Mouse (Mus musculus) forebrain, embryonic 11.5 days (tissue): ENCODE measurements around the gene Grb2. TPM values are rescaled to one million over a fixed set of nuclear protein-coding genes. Genes with fewer than 3 reads are reported as not detected.

Experiments used
- ATAC-seq: fragments of 200-750 bp; cut with Nextera tagmentation; replicated peaks from 2 replicates; pipeline ENCODE4 v1.8.0; 2017; ENCODE audit warnings: moderate TSS enrichment; ENCODE audit not compliant: low FRiP score
- DNase-seq: peaks from one replicate; pipeline ENCODE4 v3.0.0-alpha.2; 2017; ENCODE audit warnings: low spot score
- H3K27ac ChIP-seq: fragments of 300-500 bp; sonication (generic); 2 replicates; pipeline ENCODE4 v1.5.1; 2014; ENCODE audit warnings: low read depth, low read length
- H3K27me3 ChIP-seq: fragments of 300-500 bp; sonication (generic); 2 replicates; pipeline ENCODE4 v1.6.1; 2014; ENCODE audit warnings: mild to moderate bottlenecking, low read length, mixed read lengths; ENCODE audit not compliant: control insufficient read depth, insufficient read depth
- H3K36me3 ChIP-seq: fragments of 300-500 bp; sonication (generic); 2 replicates; pipeline ENCODE4 v1.6.1; 2014; ENCODE audit warnings: mild to moderate bottlenecking, low read length, moderate library complexity, mixed read lengths; ENCODE audit not compliant: control insufficient read depth, insufficient read depth
- H3K4me1 ChIP-seq: fragments of 300-500 bp; sonication (generic); replicated peaks from 2 replicates; pipeline ENCODE4 v1.6.1; 2014; ENCODE audit warnings: low read length, mixed read lengths; ENCODE audit not compliant: control insufficient read depth, insufficient read depth
- H3K4me2 ChIP-seq: fragments of 300-500 bp; sonication (generic); 2 replicates; pipeline ENCODE4 v1.6.1; 2014; ENCODE audit warnings: low read depth, mild to moderate bottlenecking, low read length, moderate library complexity, mixed read lengths; ENCODE audit not compliant: severe bottlenecking
- H3K4me3 ChIP-seq: fragments of 300-500 bp; sonication (generic); 2 replicates; pipeline ENCODE4 v1.5.1; 2014; ENCODE audit warnings: low read depth, low read length
- H3K9ac ChIP-seq: fragments of 300-500 bp; sonication (generic); 2 replicates; pipeline ENCODE4 v1.6.1; 2014; ENCODE audit warnings: low read length
- H3K9me3 ChIP-seq: fragments of 300-500 bp; sonication (generic); 2 replicates; pipeline ENCODE4 v1.6.1; 2016; ENCODE audit warnings: low read length, mixed read lengths; ENCODE audit not compliant: control insufficient read depth
- WGBS: fragments of 180-500 bp; shearing (Covaris S2); extraction: QIAGEN DNeasy Blood & Tissue Kit; methylation state at CpG from one replicate; pipeline ENCODE4 v1.1.7; 2014; 5-methylcytosine and 5-hydroxymethylcytosine counted together
- polyA plus RNA-seq: library from polyadenylated mRNA; unstranded; fragments of >200 nt; fragmentation: Nextera tagmentation; extraction: Ambion mirVana; gene quantifications from 2 replicates; pipeline ENCODE4 v1.2.1, GENCODE M21; 2014

Gene Grb2
- polyA plus RNA-seq, 1 experiment from 2014 or later: 63.0 TPM

DNA sequence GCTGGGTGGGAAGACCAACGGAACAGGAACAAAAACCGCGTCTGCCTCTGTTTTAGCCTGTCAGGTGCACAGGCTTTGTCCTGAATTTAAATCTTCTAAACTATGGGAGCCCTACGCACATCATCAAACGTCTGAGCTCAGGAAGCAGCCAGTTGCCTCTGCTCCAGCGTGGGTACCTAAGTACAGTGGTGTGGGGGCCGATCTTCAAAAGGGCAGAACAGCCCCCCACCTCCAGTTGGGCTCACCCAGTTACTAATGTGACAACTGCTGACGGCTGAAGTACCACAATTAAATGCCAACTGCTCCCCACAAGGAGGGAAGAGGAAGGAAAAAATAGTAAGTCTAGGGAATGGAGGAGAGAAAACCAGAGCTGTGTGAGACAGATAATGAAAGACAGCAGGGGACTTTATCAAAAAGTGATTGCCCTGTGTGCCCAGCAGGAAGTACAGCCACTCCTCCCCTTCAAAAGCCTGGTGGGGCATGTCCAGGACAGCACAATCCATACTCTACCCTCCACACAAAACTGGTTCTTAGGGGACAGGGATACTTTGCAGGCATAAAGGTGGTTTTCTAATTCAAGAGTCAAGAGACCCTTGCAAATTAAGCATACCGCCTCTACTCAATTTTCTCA, 34.0 kb downstream of the Grb2 start:
- H3K9me3 ChIP-seq: no peaks in the 10 kb centered on the region
- H3K4me1 ChIP-seq: 0 out of 2 replicates have a peak, but pooled peaks cover 5% of the 10 kb centered on the region
- no peak overlapping the region for H3K27ac ChIP-seq
- no peaks in the 10 kb centered on the region for H3K27me3 ChIP-seq
- WGBS: 72% methylated on average over 9 of the region's 9 CpGs
- H3K4me3 ChIP-seq: no peak overlapping the region
- no peak overlapping the region for H3K9ac ChIP-seq
- no peak overlapping the region for H3K4me2 ChIP-seq
- no peak for DNase-seq
- ATAC-seq: no peak
- no peaks in the 10 kb centered on the region; the same call in 1 of the 2 replicates for H3K36me3 ChIP-seq

DNA sequence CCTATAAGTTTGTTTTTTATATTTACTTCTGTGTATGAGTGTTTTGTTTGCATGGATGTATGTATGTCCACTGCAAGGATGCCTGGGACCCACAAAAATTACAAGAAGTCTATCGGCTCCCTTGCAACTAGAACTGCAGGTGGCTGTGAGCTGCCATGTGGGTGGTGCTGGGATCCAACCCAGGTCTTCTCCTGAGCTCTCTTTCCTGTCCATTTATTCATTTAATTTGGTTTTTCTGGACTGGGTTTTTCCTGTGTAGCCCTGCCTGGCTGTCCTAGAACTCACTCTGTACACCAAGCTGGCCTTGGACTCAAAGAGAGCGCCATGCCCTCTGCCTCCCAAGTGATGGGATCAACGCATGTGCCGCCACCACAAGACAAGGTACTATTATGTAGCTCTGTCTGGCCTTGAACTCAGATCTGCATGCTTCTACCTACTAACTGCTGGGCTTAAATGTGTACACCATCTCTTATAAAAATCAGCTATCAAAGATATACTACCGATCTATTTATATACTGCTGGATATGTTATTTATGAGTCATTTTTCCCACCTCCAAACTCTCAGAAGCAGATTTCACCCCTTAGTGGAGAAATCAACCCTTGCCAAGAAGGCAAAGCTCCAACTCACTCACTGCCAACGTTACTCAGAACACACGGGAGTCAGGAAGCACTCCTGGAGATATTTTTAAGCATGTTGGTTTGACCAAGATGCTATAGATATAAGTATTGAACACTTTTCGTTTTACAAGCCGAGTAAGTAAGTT, 34.7 kb downstream of the Grb2 start:
- no peak overlapping the region for H3K27ac ChIP-seq
- no peak overlapping the region for H3K4me3 ChIP-seq
- no peaks in the 10 kb centered on the region; the same call in 1 of the 2 replicates for H3K36me3 ChIP-seq
- DNase-seq: no peak
- 92% methylated on average over 9 of the region's 9 CpGs for WGBS
- H3K27me3 ChIP-seq: no peaks in the 10 kb centered on the region
- no peaks in the 10 kb centered on the region for H3K9me3 ChIP-seq
- no peak overlapping the region for H3K9ac ChIP-seq
- ATAC-seq: no peak
- no peak overlapping the region for H3K4me2 ChIP-seq
- 0 out of 2 replicates have a peak, but pooled peaks cover 5% of the 10 kb centered on the region for H3K4me1 ChIP-seq

DNA sequence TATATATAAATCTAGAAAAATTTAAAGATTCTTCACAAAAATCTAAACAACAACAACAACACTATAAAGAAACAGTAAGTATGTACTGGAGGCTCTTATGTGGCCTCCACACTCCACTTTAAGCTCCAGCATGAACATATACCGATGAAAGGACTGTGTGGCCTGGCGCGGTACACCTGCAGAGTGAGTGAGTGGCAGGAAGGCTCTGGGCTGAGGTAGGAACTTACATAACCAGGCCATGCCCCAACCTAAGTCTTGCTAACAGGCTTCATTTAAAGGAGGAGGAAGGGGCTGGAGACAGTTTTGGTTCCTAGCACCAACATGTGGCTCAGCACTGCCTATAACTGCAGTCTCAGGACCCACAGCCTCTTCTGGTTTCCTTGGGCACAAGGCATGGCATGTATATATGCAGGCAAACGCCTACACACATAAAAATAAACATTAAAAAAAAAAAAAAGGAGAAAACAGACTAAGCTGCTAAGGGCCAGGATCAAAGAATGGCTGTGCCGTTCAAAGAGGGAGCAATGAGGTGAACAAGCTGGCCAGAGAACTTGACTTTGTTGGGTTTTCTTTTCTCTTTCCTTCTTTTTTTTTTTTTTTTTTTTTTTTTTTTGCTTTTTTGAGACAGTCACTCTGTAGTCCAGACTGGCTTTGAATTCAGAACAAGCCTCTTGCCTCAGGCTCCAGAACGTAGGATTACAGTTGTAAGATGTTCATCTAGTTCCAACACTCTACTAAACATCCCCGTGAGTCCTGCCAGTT, 36.0 kb downstream of the Grb2 start:
- ATAC-seq (no peak), DNase-seq (no peak)
- Histone ChIP-seq H3K9ac (no peak overlapping the region), H3K4me3 (no peak overlapping the region), H3K27me3 (no peaks in the 10 kb centered on the region), H3K9me3 (no peaks in the 10 kb centered on the region), H3K36me3 (no peaks in the 10 kb centered on the region), H3K4me2 (no peak overlapping the region), H3K27ac (no peak overlapping the region), H3K4me1 (0 out of 2 replicates have a peak, but pooled peaks cover 5% of the 10 kb centered on the region)
- WGBS: 91% methylated on average over 7 of the region's 7 CpGs

DNA sequence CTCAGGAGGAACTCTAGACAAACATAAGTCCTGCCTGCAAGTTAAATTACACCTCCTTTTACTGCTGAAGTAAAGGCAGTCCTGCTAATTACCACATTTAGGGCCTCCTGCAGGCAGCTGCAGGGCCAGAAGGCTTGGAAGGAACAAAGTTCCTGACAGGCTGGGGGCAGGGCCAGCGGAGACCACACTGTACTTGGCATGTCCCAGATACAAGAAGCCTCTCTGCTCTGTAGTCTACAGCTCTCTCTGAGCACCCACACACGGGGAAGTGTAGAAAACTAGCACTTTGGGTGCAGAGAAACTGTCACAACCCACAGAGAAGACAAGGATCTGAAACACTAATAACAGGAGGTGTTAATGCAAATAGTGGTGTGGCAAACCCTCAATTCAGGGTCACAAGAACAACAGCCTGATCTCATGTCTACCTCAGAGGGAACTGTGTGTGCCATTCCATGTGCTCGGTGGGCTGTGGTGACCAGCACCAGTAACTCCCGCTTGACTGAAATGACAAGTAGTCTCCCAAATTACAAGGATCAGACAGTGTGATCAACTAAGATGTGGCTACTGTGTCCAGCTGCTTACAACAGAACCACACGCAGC, 37.8 kb downstream of the Grb2 start:
- Histone ChIP-seq H3K4me2 (no peak overlapping the region), H3K27me3 (no peaks in the 10 kb centered on the region), H3K4me1 (0 out of 2 replicates have a peak, but pooled peaks cover 5% of the 10 kb centered on the region), H3K9me3 (no peaks in the 10 kb centered on the region), H3K27ac (no peak overlapping the region), H3K4me3 (no peak overlapping the region), H3K9ac (no peak overlapping the region), H3K36me3 (no peaks in the 10 kb centered on the region)
- WGBS: 40% methylated on average over 5 of the region's 5 CpGs
- no peak for ATAC-seq
- no peak for DNase-seq

DNA sequence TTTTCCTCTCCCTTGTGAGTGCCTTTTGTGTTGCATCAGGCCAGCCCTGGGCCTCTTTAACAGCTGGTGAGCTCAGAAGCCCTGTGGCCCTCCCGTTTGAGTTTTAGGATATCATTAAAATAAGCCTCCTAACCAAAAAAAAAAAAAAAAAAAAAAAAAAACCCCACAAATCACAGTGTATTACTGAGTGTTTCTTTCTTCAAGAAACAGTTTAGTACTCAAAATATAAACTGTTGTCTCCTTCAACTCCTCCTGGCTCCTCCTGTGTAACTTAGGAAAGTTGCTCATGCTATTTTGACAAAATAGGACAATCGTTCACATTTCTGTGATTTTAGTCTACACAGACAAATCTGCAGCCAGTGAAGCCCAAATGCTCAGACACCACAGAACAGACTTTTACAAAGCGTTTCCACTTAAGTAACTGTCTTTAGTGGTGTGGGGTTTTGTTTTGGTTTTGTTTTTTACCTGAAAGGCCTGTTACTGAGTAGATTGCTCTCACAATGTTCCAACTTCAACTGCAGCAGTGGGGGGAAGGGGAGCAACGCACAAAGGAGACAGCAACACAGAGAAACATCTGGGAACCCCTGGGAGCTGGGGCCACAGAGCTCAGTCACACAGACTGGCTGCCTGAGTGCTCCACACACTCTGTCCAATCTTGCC, 44.6 kb downstream of the Grb2 start:
- no peak overlapping the region for H3K4me3 ChIP-seq
- ATAC-seq: no peak
- no peak overlapping the region for H3K9ac ChIP-seq
- H3K4me1 ChIP-seq: no peaks in the 10 kb centered on the region
- no peak overlapping the region for H3K4me2 ChIP-seq
- no peaks in the 10 kb centered on the region for H3K9me3 ChIP-seq
- 73% methylated on average over 4 of the region's 4 CpGs for WGBS
- H3K27ac ChIP-seq: no peak overlapping the region
- no peaks in the 10 kb centered on the region for H3K27me3 ChIP-seq
- no peaks in the 10 kb centered on the region for H3K36me3 ChIP-seq
- no peak for DNase-seq

DNA sequence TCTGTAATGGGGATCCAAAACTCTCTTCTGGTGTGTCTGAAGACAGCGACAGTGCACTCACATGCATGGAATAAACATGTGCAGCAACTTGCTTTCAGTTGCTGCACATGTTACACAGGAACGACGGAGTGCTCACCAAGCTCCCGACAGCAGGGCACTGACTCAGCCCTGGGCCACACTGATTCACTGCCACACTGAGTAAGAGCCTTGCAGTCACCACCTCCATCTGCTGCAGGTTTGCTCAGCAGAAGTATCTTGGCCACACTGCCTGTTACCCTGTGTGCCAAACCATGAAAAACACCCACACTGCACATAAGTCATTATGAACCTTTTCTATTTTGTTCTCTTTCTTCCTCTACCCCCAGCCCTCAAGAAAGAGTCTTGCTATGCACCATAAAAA, 48.0 kb downstream of the Grb2 start:
- WGBS: 96% methylated on average over 4 of the region's 4 CpGs
- DNase-seq: no peak

DNA sequence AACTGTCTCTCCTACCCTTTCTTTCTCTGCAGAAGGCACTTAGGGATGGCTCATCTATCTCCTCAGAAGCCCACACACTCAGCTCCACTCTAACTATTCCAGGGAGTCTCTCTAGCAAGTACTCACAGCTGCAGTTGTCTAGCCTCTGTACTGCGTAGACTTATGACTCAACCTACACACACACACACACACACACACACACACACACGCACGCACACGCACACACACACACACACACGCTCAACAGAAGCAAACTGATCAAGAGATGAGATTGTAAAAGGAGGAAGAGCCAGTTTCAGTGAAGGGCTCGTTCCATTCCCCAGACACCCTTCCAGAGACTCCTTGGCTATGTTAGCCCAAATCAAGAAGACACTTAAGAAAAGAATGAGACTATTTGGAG, 49.9 kb downstream of the Grb2 start:
- WGBS: 94% methylated on average over 6 of the region's 6 CpGs
- Histone ChIP-seq H3K36me3 (no peaks in the 10 kb centered on the region; the same call in 1 of the 2 replicates), H3K4me1 (no peaks in the 10 kb centered on the region), H3K9me3 (no peaks in the 10 kb centered on the region), H3K9ac (no peak overlapping the region), H3K27me3 (no peaks in the 10 kb centered on the region), H3K27ac (no peak overlapping the region), H3K4me3 (no peak overlapping the region), H3K4me2 (no peak overlapping the region)
- ATAC-seq (no peak), DNase-seq (no peak)

More for the DNA sequence above, 48.0 kb downstream of the Grb2 start:
- Histone ChIP-seq H3K4me1 (no peaks in the 10 kb centered on the region), H3K4me2 (no peak overlapping the region), H3K9me3 (no peaks in the 10 kb centered on the region), H3K27ac (no peak overlapping the region), H3K36me3 (no peaks in the 10 kb centered on the region), H3K27me3 (no peaks in the 10 kb centered on the region), H3K9ac (no peak overlapping the region), H3K4me3 (no peak overlapping the region)
- ATAC-seq: no peak

DNA sequence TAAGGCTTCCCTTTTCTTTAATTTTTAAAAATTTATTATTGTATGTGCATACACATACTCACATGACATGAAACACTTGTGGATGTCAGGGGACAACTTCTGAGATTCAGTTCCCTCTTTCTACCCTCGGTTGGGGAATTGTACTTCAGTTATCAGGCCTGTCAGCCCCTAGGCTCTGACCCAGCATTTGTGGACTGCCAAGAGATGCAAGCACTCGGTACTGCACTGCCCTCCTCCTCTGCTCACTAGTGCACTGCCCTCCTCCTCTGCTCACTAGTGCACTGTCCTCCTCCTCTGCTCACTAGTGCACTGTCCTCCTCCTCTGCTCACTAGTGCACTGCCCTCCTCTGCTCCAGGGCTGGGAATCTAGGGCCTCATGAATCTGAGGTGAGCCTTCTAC, 54.3 kb downstream of the Grb2 start:
- DNase-seq (no peak), ATAC-seq (no peak)
- Histone ChIP-seq H3K4me3 (no peak overlapping the region), H3K9ac (no peak overlapping the region), H3K27ac (no peak overlapping the region), H3K4me1 (no peaks in the 10 kb centered on the region), H3K27me3 (no peaks in the 10 kb centered on the region), H3K4me2 (no peak overlapping the region), H3K36me3 (no peaks in the 10 kb centered on the region; the same call in 1 of the 2 replicates), H3K9me3 (no peaks in the 10 kb centered on the region)
- 86% methylated on average over 2 of the region's 2 CpGs for WGBS
